Mouse (Mus musculus): ENCODE measurements around the gene Tmem109. TPM values are rescaled to one million over a fixed set of nuclear protein-coding genes. Genes with fewer than 3 reads are reported as not detected.

The Tmem109 gene
- total RNA-seq (2021) = 10 to 100 TPM; 46.9 to 51.0 TPM
- long read RNA-seq, transcript Tmem109-201 (4 exons, 2,188 nt) = major isoform, 44 of 48 reads
- long read RNA-seq, partial matches to known transcripts = 0 of 48 reads
- long read RNA-seq, other reads (novel, unspliced or antisense) = 1 of 48 reads

DNA sequence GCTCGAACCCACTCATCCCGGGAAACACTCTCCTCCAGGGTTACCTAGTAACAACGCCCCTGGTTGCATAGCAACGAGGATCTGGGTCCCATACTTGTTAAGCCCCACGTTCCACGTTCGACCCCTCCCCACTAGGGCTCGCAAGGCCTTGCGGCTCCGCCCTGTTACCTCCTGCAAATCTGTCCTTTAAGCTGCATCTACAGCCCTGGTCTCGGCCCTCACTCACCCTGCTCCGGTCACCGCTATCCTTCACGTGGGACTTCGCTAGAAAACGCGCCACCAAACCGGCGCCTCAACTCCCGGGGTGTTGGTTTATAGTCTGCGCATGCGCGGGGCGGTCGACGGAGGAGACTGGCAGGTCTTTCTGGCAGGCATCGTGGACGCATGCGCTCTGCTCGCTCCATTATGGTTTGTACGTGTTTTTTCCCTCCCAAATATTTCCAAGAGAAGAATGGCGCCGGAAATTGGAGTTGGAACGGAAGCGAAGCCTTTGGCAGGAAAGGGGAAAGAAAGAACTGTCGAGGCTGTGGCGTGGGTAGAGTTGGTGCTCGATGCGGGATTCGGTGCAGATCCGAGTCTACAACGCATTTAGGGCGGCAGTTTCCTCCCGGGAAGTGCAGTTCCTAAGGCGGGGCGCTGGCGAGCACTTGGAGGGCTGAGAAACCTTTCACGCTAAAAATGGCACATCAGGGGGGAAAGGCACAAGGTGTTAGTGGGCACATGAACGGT, at the start of gene Tmem109:
Gene Tmem109 (minus strand): TSS at position 576 of the 729 bp plus-strand sequence.
- DNase-seq (ENCODE audit: low spot score in 2 of 2) = peak; percentile 93 to 96

DNA sequence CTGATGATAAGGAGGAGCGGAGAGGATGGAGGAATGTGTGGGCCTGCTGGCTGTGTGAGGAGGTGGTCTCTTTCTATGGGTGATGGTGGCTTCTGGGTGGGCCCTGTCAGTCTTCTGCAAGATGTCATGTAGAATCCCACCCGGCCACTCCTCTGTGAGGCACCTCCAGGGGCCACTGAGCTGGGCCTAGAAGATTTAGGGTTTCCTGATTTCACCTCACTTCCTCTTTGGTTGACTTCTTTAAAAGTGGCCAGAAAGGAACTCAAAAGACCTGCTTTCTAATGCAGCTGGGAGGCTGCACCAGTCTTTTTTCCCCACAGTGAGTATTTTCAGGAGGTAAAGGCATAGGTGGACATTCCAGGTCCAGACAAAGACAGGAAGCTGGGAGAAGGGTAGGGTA, 48.8 kb upstream of the Tmem109 start:
- no peak for DNase-seq (ENCODE audit: low spot score in 2 of 2)

DNA sequence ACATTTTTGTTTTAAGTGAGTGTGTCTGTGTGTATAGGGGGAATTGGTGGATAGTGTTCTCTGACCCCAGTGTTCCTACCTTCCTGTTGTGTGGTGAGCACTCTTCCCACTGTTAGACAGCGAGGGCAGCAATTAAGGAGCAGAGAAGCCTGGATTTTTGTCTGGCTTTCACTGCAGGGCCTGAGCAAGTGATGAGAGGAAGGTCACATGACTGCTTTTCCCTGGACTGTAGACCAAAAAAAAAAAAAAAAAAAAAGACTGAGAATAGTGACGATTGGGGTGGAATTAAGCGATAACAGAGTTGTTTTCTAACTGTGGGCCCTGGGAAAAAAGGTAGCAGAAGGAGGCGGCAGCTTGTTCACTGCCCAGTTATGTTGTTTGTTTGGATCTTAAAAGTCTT, 44.9 kb upstream of the Tmem109 start:
- DNase-seq (ENCODE audit: low spot score in 2 of 2) = no peak

DNA sequence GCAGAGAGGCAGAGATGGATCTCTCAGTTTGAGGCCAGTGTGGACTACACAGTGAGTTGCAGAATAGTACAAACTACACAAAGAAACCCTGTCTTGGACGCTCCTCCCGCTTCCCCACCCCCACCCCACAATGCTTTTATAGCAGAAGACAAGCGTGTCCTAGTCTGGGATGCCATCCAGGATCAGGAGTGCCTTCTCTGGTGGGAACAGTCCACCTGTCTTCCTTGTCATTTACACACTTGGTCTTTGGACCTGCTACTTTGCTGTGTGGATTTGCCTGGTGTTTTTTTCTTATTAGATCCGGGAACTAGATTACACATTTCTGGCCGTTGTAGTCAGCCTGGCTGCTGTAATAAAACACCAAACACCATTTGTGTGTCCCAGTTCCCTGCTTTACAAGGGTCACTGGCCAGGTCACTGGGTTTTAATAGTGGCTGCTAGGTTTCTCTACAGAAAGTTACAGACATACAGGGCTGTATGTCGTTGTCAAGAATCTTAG, 44.4 kb upstream of the Tmem109 start:
- no peak for DNase-seq (ENCODE audit: low spot score in 2 of 2)

DNA sequence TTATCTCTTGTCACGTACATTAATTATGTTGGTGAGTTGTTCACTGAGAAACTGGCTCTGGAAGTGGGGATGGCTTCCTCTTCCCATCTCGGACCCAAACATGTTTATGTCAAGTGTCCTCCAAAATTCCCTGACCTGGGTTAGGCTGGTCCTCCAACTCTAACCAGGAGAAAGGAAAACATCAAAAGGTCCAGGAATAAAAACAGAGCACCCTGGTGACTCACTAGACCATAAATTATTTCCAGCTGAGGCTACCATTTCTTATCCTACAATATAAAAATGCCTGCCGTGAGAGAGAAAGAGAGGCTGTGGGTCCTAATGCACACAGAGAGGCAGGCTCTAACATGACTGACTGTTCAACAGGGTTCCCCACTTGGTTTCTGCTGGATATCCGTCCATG, 42.4 kb upstream of the Tmem109 start:
- no peak for DNase-seq (ENCODE audit: low spot score in 2 of 2)

DNA sequence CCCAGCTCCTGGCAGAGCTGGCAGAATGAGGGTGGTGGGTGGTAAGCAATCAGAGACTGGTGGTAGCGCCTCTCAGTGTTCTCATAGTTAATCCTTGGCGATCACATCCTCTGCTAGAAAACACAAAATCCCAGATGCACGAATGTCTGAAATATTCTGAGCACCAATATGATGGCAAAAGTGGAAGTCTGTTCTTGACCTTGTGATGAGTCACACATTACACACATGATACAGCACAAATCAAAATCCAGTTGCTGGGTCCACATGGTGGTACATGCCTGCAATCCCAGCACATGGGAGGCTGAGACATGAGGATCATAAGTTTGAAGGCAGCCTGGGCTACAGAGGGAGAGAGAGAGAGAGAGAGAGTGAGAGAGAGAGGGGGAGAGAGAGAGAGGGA, 39.3 kb upstream of the Tmem109 start:
- no peak for DNase-seq (ENCODE audit: low spot score in 2 of 2)

DNA sequence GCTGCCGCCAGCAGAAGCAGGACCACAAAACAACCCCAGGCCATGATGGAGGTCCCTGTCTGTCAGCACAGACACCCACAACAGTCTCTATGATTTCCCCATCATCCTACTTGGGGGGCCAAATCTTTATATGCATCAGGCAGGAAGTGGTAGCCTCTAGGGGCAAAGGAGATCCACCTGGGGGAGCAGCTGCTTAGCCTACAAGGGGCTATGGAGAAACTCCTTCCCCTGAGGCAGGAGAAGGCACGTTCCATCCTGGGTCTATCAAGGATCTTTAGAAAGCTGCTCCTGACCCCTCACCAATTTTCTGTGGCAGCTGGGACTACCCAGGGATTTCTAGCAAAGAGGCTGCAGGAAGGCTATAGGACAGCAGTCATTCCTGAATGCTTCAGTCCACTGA, 38.7 kb upstream of the Tmem109 start, which contains the start of gene Zp1:
Gene Zp1 (minus strand): TSS at position 101 of the 400 bp plus-strand sequence.
- no peak for DNase-seq (ENCODE audit: low spot score in 2 of 2)

DNA sequence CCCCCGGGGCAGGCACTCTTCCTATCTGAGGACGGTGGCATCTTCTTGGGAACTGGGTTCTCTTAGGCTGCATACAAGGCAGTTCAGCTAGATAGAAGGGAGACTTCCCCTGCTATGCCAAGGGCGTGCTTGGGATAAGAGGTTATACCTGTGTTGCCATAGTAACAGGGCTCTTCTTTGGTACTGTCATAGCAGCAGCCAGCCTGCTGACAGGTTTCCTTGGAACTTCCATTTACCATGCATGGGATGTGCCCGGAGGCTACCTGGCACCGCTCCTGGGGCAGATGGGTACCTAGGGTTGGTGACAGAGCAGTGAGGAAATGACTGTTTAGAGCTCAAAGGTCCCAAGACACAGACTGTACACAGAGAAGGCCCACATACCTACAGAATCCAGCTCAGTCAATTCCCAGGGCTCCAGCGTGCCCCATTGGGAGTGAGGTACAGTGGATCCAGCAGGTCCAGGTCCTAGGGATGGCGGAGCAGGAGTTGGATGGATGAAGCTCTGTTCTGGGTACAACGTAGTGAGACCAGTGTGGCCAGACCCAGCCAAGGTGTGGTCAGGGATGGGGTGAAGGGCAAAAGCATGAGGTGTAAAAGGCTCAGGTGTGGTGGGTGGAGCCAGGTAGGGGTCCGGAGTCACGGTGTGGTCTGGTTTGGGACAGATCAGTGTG, 36.7 kb upstream of the Tmem109 start:
- no peak for DNase-seq (ENCODE audit: low spot score in 2 of 2)

DNA sequence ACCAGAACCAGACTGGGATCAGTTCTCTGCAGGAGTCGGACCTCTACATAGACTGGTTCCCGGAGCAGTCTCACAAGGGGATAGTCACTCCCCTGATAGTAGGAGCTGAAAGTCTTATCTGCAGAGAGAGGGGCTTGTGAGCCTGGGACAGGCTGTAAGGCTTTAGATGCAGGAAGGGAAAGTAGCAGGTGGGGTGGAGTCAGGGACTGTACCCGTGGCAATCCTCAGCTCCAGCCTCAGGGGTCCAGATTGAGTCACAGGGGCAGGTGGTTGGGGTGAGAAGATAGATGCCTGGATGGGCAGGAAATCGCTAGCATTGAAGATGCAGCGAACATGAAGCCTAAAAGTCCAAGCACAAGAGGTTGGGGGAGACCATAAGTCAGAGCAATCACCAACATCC, 34.7 kb upstream of the Tmem109 start:
- no peak for DNase-seq (ENCODE audit: low spot score in 2 of 2)

DNA sequence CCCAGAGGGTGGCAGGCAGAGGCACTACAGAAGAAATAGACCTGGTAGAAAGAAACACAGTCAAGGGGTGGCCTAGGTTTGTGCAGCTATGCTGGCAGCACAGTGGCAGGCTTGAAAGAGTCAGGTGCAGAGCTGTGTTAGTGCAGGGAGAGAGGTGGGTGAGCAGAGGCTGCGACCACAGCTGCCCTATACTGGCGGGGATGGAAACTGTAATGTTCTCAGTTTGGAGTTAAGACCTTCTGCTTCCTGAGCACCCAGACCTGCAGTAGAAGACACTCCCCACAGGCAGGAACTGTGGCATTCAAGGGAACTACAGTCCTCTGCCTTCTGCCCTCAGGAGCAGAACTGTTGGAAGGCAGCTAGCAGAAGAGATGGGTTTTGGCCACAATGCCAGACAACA, 33.1 kb upstream of the Tmem109 start:
- DNase-seq (ENCODE audit: low spot score in 2 of 2) = no peak

DNA sequence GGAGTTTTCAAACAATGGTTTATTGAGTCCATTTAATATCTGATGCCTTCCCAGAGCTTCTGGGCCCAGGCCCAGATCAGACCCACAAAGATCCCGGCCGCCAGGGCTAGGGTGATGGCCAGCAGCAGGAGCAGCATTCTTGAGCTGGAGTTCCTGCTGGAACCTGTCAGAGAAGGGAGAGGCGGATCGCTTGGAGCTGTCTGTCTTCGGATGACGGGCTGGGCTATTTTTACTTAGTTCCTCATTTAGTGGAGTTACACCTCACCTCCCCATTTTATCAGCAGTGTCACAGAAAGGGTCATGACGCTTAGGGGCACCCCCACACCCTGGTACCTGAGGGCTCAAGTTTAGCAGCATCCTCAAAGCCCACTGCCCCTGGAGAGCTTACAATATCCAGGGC, 32.5 kb upstream of the Tmem109 start:
- DNase-seq (ENCODE audit: low spot score in 2 of 2) = no peak

DNA sequence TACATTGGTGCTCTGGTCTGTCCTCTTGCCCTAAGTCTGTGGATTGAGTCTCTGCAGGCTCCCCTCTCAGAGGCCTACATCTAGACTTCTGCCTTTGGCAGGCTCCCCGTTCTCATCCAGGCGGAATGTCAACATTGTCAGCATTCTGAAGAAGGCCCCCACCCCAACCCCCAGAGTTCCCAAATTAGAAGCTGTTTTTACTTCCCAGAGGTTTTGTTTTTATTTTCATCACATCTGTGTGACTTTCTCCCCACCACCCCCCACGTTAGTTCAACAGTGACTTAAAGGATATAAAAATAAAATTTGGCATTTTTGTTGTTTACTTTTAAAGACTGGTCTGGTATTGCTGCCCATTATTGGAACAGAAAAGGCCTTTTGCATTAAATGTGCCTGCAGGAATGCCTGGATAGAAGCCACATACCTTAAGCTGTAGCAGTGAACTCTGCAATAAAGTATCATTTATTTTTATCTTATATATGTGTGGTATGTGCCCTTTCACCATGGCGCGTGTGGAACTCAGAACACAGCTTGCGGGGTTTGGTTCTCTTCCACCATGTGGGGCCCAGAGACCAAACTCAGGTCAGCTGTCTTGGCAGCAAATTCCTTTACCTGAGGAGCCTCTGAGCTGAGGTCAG, 27.4 kb upstream of the Tmem109 start:
- DNase-seq (ENCODE audit: low spot score in 2 of 2) = no peak

DNA sequence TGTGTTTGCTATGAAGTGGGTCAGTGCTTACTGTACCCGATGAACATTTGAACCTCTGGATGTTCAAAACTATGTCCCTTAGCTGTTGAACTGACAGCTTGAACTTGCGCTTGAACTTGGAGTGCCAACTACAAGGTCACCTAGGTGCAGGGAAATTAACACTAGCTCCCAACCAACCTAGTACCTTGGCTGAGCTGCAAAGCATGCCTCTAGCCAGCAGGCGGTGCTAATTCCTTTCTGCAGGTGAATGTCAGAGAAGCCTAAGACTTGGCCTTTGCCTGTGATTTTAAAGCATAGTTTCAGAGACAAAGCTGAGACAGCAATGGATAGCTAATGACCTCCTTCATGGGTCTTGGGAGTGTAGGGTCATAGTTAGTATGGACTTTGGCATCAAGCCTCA, 26.1 kb upstream of the Tmem109 start:
- peak; percentile 35 to 73 for DNase-seq (ENCODE audit: low spot score in 2 of 2)

DNA sequence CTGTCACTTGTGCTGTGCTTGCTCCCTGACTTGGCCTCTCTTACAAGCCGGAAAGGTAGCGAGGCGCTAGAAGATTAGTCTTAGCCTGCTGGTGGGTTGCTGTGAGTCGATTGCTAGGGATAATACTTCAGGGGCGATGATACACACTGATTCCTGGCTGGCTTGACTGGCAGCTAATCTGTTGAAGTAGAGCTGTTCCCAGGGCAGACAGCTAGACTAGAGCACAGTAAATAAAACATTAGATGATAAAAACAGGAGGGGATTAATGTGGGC, 23.9 kb upstream of the Tmem109 start:
- DNase-seq (ENCODE audit: low spot score in 2 of 2) = no peak

DNA sequence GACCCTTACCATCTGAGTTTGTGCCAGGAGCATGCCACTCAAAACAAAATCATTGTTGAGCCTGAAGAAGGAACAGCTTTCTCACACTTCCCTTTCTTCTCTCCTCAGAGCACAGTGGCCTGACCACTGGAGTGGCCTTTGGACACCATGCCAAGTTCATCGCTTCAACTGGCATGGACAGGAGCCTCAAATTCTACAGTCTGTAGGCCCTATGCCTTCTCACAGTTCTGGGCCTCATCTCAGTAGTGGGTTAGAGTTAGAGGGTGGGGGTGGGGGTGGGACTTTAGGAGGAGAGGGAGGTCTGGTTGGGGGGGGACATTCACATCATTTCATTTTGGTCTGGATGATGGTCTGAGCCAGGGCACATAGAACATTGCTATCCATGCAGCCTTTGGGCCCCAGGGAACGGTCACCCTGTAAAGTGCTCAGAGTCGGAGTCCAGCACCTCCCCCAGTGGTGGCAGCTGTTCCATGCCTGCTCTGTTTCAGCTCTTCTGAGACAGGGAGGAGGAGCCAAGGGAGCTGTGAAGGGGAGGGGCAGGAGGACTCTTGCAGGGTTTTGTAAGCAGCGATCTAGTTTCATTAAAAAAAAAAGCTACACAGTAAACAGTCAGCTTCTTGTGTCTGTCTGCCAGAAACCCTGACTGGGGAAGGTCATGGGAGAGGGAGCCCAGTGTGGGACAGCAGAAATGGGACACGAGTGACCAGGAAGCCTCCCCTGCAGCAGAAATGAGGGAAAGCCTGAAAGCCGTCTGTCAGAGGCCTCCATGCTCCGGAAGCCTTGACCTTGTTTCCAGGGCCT, 23.3 kb upstream of the Tmem109 start:
- peak; percentile 49 to 67 for DNase-seq (ENCODE audit: low spot score in 2 of 2)

DNA sequence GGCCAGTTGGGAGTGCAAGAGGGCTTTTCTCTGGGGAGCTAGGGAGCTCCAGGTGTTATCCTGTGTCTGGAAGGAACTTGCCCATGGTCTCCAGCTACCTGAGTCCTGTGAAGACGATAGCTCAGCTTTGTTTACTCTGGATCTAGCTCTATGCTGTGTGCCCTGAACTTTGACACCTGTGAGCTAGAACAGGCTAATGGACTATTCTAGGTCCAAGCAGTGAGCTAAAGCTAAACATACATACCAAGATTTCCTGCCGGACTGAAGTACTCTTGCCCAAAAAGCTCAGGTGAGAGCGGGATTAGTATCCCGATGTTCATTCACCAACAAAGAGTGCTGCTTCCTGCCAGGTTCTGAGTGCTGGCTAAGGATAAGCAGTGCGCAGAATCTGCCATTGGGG, 22.7 kb upstream of the Tmem109 start:
- DNase-seq (ENCODE audit: low spot score in 2 of 2) = no peak

DNA sequence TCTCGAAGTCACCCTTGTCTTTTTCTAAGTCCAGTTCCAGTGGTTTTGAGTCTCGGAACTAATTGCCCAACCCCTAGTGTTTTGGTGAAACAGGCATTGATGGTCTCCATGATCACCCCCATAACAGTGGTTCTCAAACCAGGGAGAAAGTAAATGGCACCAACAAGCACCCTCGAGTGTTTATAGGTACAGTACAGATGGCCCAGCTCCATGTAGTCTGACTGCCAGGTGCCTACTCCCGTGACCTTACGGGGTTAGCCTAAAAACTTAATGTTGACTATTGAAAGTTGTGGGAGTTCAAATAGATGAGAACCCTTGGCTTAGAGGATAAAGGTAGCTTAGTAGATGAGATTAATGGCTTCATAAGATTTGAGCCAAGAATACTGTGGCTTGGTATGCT, 19.2 kb upstream of the Tmem109 start:
- no peak for DNase-seq (ENCODE audit: low spot score in 2 of 2)

DNA sequence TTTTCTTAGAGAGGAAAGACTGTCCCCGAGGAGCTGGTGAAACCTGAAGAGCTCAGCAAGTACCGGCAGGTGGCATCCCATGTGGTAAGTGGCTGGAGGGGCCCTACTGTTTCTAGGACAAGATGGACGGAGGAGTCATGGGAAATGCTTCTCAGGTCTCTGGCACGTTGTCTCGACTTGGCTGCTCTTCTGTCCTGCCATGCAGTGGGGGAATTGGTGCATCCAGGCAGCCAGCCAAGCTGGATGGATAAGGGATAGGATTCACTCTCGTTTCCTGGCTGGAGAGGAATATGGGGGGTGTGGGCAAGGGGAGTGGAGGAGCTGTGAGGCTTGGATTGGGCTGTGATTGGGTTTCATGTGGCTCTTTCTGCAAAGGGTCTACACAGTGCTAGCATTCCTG, 18.5 kb upstream of the Tmem109 start:
- DNase-seq (ENCODE audit: low spot score in 2 of 2) = no peak

DNA sequence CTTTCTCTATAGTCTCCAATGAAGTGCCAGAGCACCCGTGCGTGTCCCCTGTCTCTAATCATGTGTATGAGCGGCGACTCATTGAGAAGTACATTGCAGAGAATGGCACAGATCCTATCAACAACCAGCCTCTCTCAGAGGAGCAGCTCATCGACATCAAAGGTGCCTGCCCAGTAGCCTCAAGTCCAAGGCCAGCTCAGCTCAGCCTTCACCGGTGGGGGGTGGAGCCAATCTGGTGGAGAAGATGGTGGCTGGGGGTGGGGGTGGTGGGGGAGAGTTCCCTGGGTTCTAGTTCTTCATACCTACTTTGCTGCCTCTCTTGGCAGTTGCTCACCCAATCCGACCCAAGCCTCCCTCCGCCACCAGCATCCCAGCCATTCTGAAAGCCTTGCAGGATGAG, 15.7 kb upstream of the Tmem109 start:
- no peak for DNase-seq (ENCODE audit: low spot score in 2 of 2)

DNA sequence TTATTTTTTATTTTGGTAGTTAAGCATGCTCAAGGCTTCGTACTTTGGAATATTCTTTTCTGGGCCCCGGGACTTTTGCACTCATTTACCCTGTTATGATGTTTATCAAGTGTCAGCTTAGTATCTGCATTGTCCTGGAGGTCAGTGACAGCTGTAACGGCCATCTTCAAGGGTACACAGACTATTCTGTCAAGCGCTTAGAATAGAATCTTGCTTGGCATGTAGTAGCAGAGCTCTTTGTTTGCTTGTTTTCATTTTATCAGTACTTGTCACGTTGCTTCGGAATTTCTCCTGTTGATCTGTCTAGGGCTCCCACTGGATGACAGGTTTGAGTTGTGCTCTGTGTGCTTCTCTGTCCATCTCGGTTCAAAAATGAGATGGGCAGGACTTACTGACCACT, 15.0 kb upstream of the Tmem109 start:
- DNase-seq (ENCODE audit: low spot score in 2 of 2) = no peak

DNA sequence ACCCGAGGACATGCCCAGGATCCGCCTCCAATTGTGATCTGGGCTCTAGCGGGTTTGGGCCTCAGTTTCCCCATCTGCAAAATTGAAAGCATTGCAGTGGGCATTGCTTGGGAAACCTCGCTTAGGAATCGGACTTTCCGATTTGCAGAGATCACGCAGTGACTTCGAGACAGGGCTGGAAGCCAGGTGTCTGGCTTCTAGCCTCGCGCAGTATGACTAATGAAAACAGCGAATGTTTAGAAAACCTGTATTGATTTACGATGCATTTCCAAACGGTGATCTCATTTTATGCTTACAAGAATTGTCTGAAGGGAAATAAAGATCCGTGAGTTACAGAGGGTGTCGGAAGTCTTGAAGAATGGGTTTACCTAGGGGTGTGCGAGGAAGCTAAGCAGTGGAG, 13.9 kb upstream of the Tmem109 start:
- DNase-seq (ENCODE audit: low spot score in 2 of 2) = no peak

All from layer of hippocampus, adult 18-20 months (tissue).